Mouse (Mus musculus) kidney, embryonic 15.5 days (tissue): ENCODE results near the gene Pigo. TPM values are rescaled to one million over a fixed set of nuclear protein-coding genes. Genes with fewer than 3 reads are reported as not detected.

Source experiments
- ATAC-seq: fragments of 200-750 bp; cut with Nextera tagmentation; replicated peaks from 2 replicates; pipeline ENCODE4 v1.8.0; 2017; ENCODE audit warnings: moderate TSS enrichment; ENCODE audit not compliant: low FRiP score
- H3K27ac ChIP-seq: fragments of 300-500 bp; sonication (generic); 2 replicates; pipeline ENCODE4 v1.5.1; 2015; ENCODE audit warnings: mild to moderate bottlenecking, inconsistent platforms
- H3K27me3 ChIP-seq: fragments of 300-500 bp; sonication (generic); 2 replicates; pipeline ENCODE4 v1.6.1; 2015; ENCODE audit warnings: inconsistent platforms
- H3K36me3 ChIP-seq: fragments of 300-500 bp; sonication (generic); 2 replicates; pipeline ENCODE4 v1.6.1; 2015; ENCODE audit warnings: inconsistent platforms
- H3K4me1 ChIP-seq: fragments of 300-500 bp; sonication (generic); 2 replicates; pipeline ENCODE4 v1.6.1; 2015; ENCODE audit warnings: inconsistent platforms
- H3K4me2 ChIP-seq: fragments of 300-500 bp; sonication (generic); 2 replicates; pipeline ENCODE4 v1.6.1; 2015; ENCODE audit warnings: moderate library complexity, mild to moderate bottlenecking, inconsistent platforms
- H3K4me3 ChIP-seq: fragments of 300-500 bp; sonication (generic); replicated peaks from 2 replicates; pipeline ENCODE4 v1.5.1; 2015; ENCODE audit warnings: mild to moderate bottlenecking, inconsistent platforms
- H3K9ac ChIP-seq: fragments of 300-500 bp; sonication (generic); 2 replicates; pipeline ENCODE4 v1.6.1; 2015; ENCODE audit warnings: mild to moderate bottlenecking, inconsistent platforms
- H3K9me3 ChIP-seq: fragments of 300-500 bp; sonication (generic); replicated peaks from 2 replicates; pipeline ENCODE4 v1.6.1; 2016; ENCODE audit warnings: inconsistent platforms
- WGBS: fragments of 180-500 bp; shearing (Covaris S2); methylation state at CpG from one replicate; pipeline ENCODE4 v1.1.7; 2015; ENCODE audit warnings: mixed read lengths; 5-methylcytosine and 5-hydroxymethylcytosine counted together
- polyA plus RNA-seq: library from polyadenylated mRNA; unstranded; fragments of >200 nt; fragmentation: Nextera tagmentation; extraction: Ambion mirVana; gene quantifications from 2 replicates; pipeline ENCODE4 v1.2.1, GENCODE M21; 2015

Gene Pigo
- 23.5 and 27.6 TPM in 2 replicates for polyA plus RNA-seq

DNA sequence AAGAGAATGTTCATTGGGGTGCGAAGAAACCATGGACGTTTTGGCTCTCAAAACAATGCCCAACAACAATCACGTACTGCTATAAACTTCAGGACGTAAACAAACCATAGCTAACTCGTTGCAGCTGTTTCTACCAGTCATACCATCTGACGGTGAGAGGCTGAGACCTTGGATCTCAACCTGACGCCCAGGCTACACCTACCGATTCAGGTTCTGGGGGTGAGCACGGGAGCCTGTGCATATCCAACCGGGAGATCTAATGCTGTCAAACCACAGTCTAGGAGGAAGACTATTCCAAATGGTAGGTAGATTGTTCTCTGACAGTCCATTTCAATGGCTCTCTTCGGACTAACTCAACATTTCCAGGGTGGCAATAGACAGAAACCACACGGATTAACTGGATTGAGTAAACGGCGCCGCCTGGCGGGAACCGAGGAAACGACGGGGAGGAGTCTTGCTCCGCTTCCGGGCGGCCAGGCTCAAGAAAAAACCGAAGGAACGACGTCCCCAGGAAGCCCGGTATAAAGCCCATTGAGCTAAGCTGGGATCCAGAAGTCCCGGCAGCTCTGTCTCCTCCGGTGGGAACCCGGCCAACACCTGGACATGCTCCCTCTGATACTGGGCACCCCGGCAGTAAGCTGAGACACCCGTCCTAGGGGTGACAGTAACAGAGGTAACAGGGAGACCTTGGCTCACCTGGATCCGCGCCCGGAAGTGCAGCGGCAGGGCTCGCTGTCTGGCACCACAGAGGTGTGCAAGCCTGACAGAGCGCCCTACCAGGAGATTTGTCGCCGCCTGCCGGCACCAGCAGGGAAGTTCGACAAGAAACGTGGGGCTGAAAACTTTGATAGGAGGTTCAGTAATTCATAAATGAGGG lies at the start of gene Pigo:
Pigo (minus strand) TSS at position 736 of the 877 bp plus-strand sequence.
- 6% methylated on average over 42 of the region's 42 CpGs for WGBS
- H3K36me3 ChIP-seq = peaks cover 68% of the 10 kb centered on the region
- peak within 1 kb of the TSS; percentile 65 for H3K9ac ChIP-seq
- peaks cover 25% of the 10 kb centered on the region for H3K4me1 ChIP-seq
- H3K27me3 ChIP-seq = no peaks in the 10 kb centered on the region
- peak within 1 kb of the TSS; percentile 53 for H3K4me3 ChIP-seq
- H3K4me2 ChIP-seq = peak within 1 kb of the TSS; percentile 86
- H3K9me3 ChIP-seq = no peaks in the 10 kb centered on the region
- peak; percentile 93 for ATAC-seq
- H3K27ac ChIP-seq = peak within 1 kb of the TSS; percentile 94

DNA sequence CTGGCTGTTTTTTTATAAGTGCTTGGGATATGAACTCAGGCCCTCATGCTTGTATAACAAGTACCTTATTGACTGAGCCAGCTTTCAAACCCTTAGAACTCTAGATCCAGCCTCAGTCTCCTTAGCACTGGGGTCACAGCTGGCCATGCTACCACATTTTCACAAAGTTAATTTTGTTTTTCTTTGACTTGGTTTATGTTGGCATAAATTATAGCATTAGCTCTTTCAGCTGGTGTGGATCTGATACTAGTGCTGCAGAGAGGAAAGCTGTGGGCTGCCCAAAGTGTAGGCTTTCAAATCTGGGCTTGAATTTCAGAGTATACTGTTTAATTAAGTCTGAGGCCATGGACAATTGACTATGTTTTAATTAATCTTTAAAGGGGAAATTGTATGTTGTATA lies 49.3 kb upstream of the Pigo start:
- Histone ChIP-seq H3K4me3 (no peak overlapping the region), H3K4me2 (no peak overlapping the region), H3K9me3 (no peaks in the 10 kb centered on the region), H3K27ac (no peak overlapping the region), H3K27me3 (no peaks in the 10 kb centered on the region), H3K9ac (no peak overlapping the region), H3K36me3 (no peaks in the 10 kb centered on the region), H3K4me1 (0 out of 2 replicates have a peak, but pooled peaks cover 6% of the 10 kb centered on the region)
- ATAC-seq = peak; percentile 74

DNA sequence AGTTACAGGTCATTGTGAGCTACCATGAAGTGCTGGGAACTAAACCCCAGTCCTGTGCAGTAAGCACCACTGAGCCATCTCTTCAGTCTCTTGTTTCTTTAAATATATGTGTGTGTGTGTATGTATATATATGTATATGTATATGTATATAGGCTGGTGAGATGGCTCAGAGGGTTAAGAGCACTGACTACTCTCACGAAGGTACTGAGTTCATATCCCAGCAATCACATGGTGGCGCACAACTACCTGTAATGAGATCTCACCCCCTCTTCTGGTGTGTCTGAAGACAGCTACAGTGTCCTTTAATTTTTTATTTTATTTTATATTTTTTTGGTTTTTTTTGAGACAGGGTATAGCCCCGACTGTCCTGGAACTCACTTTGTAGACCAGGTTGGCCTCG lies 39.9 kb upstream of the Pigo start:
- Histone ChIP-seq H3K27me3 (peaks cover 5% of the 10 kb centered on the region; the same call in 1 of the 2 replicates), H3K9me3 (no peaks in the 10 kb centered on the region), H3K9ac (no peak overlapping the region), H3K4me3 (no peak overlapping the region), H3K4me2 (no peak overlapping the region), H3K4me1 (peaks cover 6% of the 10 kb centered on the region), H3K27ac (no peak overlapping the region), H3K36me3 (no peaks in the 10 kb centered on the region)
- WGBS = 98% methylated on average over 4 of the region's 4 CpGs
- ATAC-seq = no peak

DNA sequence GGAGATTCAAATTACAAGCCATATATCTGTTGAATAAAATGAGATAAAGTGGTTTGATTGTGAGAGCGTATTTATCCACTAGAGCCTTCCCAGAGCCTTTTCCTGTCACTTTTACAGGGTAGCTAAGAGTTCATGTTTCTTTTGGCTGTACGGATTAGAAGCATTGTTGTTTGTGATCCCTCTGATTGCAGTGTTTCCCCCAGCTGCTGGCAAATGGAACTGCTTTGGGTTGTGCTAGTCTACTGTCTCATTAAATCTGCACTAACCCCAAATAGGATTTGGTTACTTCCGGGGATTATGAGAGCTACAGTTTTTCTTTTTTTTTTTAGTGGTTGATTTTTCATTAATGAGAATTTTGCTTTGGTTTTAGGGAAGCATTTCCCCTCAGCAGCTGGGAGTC lies 34.7 kb upstream of the Pigo start:
- Histone ChIP-seq H3K36me3 (no peaks in the 10 kb centered on the region), H3K9ac (no peak overlapping the region), H3K27me3 (peaks cover 6% of the 10 kb centered on the region; the same call in 1 of the 2 replicates), H3K4me1 (peaks cover 21% of the 10 kb centered on the region), H3K4me2 (0 out of 2 replicates have a peak overlapping the region, but pooled peaks have one; percentile 92), H3K4me3 (0 out of 2 replicates have a peak overlapping the region, but pooled peaks have one; percentile 70), H3K9me3 (no peaks in the 10 kb centered on the region), H3K27ac (peak overlapping the region; percentile 45; the same call in 1 of the 2 replicates)
- no peak for ATAC-seq
- WGBS = 28% methylated on average over 3 of the region's 3 CpGs

DNA sequence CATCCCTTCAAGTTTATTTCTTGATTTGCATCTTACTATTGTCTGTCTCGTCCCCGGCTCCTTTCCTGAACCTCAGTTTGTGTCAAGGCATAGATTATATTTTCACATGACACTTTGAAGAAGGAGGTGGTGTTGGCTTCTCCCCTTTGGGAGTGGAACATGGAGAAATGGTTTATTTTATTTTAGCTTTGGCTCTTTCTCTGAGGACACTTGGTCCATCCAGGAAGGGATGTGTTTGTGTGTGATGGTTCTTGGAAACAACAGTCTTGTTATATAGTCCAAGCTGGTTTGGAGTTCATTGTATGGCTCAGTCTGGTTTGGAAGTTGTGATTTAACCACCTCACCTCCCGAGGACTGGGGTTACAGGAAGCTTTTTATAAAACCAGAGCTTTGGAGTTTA lies 34.1 kb upstream of the Pigo start:
- 0 out of 2 replicates have a peak overlapping the region, but pooled peaks have one; percentile 37 for H3K27ac ChIP-seq
- ATAC-seq = no peak
- peaks cover 21% of the 10 kb centered on the region for H3K4me1 ChIP-seq
- no peaks in the 10 kb centered on the region for H3K9me3 ChIP-seq
- peak overlapping the region; percentile 61; the same call in 1 of the 2 replicates for H3K9ac ChIP-seq
- H3K4me3 ChIP-seq = peak overlapping the region; percentile 70
- peaks cover 6% of the 10 kb centered on the region; the same call in 1 of the 2 replicates for H3K27me3 ChIP-seq
- WGBS = 29% methylated on average over 3 of the region's 3 CpGs
- H3K4me2 ChIP-seq = peak overlapping the region; percentile 92
- H3K36me3 ChIP-seq = no peaks in the 10 kb centered on the region

DNA sequence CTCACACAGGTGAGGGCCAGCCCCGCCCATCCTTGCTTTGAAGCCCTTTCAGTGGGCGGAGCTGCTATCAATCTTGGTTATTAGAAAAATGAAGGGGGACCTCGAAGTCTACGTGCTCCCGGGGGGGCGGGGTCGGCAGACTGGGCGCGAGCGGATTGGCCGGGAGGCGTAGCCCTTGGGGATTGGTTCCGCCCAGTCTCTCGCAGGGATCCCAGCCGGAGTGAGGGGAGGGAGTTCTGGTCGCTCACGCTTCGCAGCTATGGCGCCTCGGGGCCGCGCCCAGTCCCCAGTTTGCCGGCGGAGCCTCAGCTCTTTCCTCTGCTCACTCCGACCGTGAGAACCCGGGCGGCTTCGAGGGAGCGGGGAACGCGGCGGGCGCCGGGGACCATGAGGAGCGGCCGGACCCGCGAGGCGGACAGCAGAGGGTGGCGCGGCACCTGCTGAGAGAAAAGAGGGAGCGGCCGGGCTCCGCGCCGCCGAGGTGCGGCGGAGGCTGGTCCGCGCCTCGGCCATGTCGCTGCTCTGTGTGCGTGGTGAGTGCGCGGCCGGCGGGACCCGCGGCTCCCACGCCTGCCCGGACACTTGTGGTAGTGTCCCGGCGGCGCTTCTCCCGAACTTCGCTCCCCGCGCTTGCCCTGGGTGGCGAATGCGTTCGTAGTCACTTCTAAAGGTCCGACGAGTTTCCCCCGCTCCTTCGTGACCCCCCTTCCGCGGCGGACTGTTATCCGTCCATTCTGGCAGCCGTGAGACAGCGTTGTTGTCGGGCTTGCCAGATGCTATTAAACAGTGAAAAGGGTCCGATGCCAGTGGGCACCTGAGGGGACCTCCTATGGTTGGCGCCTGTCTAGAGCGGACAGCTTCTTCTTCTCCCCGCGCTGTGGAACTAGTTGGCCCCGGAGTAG lies 33.4 kb upstream of the Pigo start, which contains the start of gene Unc13b:
Unc13b (plus strand) TSS at position 201 of the 902 bp plus-strand sequence.
- Histone ChIP-seq H3K4me1 (peaks cover 21% of the 10 kb centered on the region), H3K9me3 (no peaks in the 10 kb centered on the region), H3K4me2 (peak within 1 kb of the TSS; percentile 92), H3K27ac (peak within 1 kb of the TSS; percentile 79), H3K9ac (peak within 1 kb of the TSS; percentile 61), H3K27me3 (peaks cover 6% of the 10 kb centered on the region; the same call in 1 of the 2 replicates), H3K4me3 (peak within 1 kb of the TSS; percentile 70), H3K36me3 (no peaks in the 10 kb centered on the region)
- ATAC-seq = peak; percentile 97
- WGBS = under 1% methylated on average over 90 of the region's 90 CpGs

DNA sequence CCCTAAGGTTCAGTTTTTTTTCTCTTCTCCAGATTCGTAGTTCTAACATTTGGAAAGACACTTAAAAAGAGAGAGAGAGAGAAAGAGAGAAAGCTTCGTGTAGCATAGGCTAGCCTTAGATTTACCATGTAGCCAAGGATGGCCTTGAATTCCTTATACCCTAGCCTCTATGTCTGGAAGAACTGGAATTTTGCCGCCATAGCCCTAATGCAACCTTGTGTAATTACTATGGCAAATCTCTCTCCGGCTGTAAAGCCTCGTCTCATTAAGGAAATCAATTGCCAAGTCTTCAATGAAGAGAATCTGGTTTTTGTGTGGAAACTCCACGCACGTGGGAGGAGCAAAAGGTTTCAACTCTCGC lies 32.8 kb upstream of the Pigo start:
- H3K27me3 ChIP-seq = peaks cover 6% of the 10 kb centered on the region; the same call in 1 of the 2 replicates
- H3K4me3 ChIP-seq = peak overlapping the region; percentile 70
- peak overlapping the region; percentile 92 for H3K4me2 ChIP-seq
- no peak; the same call in 1 of the 2 replicates for ATAC-seq
- no peak overlapping the region for H3K9ac ChIP-seq
- no peaks in the 10 kb centered on the region for H3K9me3 ChIP-seq
- WGBS = 17% methylated on average over 8 of the region's 8 CpGs
- H3K27ac ChIP-seq = no peak overlapping the region
- H3K36me3 ChIP-seq = no peaks in the 10 kb centered on the region
- H3K4me1 ChIP-seq = peaks cover 21% of the 10 kb centered on the region

DNA sequence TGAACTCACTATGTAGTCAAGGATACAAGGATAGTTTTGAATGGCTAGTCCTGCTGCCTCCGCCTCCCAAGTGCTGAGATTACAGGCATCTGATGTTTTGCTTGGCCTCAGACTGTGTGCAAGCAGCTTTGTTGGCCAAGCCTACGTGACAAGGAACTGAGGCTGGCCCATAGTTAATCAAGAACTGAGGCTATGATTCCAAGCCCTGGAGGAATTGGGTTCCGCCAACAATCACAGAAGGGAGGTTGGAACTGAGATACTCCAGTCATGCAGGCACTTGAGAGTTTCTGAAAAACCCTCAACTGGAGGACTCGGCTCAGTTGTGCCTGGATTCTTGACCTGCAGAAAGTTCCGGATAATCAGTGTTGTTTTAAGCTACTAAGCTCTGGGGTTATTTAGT lies 32.0 kb upstream of the Pigo start:
- H3K27ac ChIP-seq = no peak overlapping the region
- no peaks in the 10 kb centered on the region for H3K9me3 ChIP-seq
- peaks cover 21% of the 10 kb centered on the region for H3K4me1 ChIP-seq
- 85% methylated on average over 5 of the region's 5 CpGs for WGBS
- H3K4me2 ChIP-seq = no peak overlapping the region
- peaks cover 6% of the 10 kb centered on the region; the same call in 1 of the 2 replicates for H3K27me3 ChIP-seq
- H3K36me3 ChIP-seq = no peaks in the 10 kb centered on the region
- H3K9ac ChIP-seq = no peak overlapping the region
- no peak overlapping the region for H3K4me3 ChIP-seq
- no peak for ATAC-seq

DNA sequence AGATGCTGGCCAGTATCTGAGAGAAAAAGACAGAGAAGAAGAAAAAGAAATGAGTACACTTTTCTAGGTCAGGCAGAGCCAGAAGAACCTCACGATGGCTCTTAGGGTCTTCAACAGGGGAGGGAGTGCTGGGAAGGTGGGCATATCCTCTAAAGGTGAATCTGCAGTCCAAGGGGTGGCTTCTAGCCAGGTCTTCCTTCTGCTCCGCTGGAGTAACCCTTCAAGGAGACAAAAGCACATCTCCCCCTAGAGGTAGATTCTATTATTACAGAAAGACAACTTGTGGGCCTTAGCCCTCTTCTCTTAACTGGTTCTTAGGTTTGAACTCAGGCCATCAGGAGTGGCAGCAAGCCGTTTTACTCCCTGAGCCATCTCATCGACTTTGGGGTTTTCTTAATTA lies 27.0 kb upstream of the Pigo start:
- Histone ChIP-seq H3K9me3 (no peaks in the 10 kb centered on the region), H3K27ac (no peak overlapping the region), H3K36me3 (no peaks in the 10 kb centered on the region), H3K9ac (no peak overlapping the region), H3K4me2 (no peak overlapping the region), H3K27me3 (no peaks in the 10 kb centered on the region), H3K4me1 (no peaks in the 10 kb centered on the region), H3K4me3 (no peak overlapping the region)
- ATAC-seq = no peak
- WGBS = 17% methylated on average over 4 of the region's 4 CpGs

DNA sequence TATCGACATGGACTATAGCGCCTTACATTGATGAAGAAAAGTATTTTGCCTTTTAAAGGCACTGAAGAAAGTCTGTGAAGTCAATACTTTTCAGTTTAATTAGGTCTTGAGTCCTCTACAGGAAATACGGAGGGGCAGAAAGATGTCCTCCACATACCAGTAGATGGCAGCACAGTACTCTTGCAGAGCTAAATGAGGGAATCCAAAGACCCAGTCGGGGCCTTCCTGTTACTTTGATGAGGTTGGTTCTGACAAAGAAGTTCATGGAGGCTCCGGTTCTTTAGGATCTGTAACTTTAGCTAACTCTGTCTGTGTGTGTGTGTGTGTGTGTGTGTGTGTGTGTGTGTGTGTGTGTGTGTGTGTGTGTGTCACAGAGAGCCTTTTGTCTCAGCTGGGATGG lies 21.6 kb upstream of the Pigo start:
- no peak overlapping the region for H3K27ac ChIP-seq
- no peak overlapping the region for H3K4me3 ChIP-seq
- no peaks in the 10 kb centered on the region for H3K36me3 ChIP-seq
- no peaks in the 10 kb centered on the region for H3K9me3 ChIP-seq
- 5% methylated on average over 5 of the region's 5 CpGs for WGBS
- H3K9ac ChIP-seq = no peak overlapping the region
- no peak for ATAC-seq
- H3K27me3 ChIP-seq = no peaks in the 10 kb centered on the region
- H3K4me1 ChIP-seq = peaks cover 27% of the 10 kb centered on the region
- peak overlapping the region; percentile 8; the same call in 1 of the 2 replicates for H3K4me2 ChIP-seq

DNA sequence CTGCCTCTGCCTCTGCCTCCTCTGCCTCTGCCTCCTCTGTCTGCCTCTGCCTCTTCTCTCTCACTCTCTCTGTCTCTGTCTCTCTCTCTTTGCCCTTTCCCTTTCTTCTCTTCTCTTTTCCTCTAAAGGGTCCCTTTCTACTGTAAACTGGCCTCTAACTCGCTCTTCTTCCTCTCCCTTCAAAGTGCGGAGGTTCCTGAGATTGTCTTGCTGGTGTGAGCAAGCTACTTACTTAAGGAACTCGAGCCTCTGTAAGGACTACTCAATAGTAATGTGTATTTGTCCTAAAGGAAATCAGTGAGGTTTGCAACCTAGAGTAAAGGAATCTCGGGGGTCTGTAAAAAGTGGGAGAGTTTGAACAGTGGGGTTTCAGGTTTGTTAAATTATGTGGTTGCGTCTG lies 21.0 kb upstream of the Pigo start:
- Histone ChIP-seq H3K27ac (no peak overlapping the region), H3K4me2 (peak overlapping the region; percentile 85), H3K27me3 (no peaks in the 10 kb centered on the region), H3K4me3 (no peak overlapping the region), H3K9ac (no peak overlapping the region), H3K9me3 (no peaks in the 10 kb centered on the region), H3K4me1 (peaks cover 27% of the 10 kb centered on the region), H3K36me3 (no peaks in the 10 kb centered on the region)
- WGBS = 67% methylated on average over 5 of the region's 5 CpGs
- no peak for ATAC-seq
